Mouse (Mus musculus) ZHBTc4 (cell line): ENCODE measurements around the gene Plcb1.

Source experiments
- DNase-seq: peaks from one replicate; pipeline ENCODE4 v3.0.0-alpha.2; 2011; ENCODE audit warnings: low read depth, low spot score

Plcb1 gene

DNA sequence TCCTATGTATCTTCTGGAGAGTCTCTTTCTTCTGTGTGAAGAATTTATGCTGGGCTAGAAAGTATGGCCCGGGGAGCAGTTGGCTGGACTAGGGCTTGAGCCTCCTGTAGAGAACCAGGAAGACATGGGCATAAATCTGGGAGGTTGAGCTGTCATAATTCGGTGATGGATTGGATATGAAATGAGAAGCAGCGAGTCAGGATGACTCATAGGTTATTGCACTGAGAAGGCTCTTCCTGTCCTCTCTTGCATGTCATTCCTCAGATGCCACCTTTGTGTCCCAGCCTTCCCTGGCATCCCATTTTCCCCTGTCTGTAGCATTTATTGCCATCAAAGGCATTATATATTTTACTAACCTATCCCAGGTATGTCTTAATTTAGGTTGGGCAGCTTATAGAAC lies 267.5 kb downstream of the Plcb1 start:
- no peak for DNase-seq

GRCm38 (mm10) chr2:135067419-135067818 lies 281.6 kb downstream of the Plcb1 start:
- DNase-seq, result no peak

GRCm38 (mm10) chr2:135071349-135071748 lies 285.5 kb downstream of the Plcb1 start:
- no peak for DNase-seq

DNA sequence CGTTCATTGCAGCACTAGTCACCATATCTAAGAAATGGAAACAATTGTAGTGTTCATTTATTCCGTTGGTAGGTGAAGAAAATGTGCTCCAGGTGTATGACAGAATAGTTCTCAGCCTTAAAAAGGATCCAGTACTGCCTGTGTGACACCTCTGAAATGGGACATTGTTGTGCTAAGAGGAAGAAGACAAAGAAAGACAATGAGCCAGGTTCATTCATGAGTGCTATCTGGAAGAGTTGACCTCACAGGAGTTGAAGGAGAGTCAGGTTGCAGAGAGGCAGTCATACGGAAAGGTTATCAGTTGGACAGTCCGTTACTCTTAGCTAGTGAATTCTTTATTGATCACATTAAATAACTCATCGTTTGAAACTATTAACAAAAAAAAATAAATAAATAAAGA lies 286.6 kb downstream of the Plcb1 start:
- DNase-seq, result peak; percentile 77

- peak; percentile 78 for DNase-seq
Observed at GRCm38 (mm10) chr2:135073014-135073413, 287.1 kb downstream of the Plcb1 start.

DNA sequence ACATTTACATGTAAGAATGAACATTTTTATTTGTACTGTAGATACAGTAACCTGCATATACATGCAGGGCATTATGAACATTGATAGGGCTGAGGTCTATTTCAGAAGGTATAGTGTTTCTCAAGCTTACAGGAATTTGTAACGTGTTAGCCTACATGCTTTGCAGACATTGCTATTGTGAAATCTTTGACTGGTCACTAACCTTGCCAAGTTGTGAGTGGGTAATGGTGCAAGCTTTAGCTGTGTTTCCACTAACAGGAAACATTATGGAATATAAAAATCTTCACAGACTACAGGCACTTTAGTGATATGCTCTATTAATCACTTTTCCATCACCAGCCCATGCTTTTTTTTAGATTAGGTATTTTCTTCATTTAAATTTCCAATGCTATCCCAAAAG lies 289.5 kb downstream of the Plcb1 start:
- no peak for DNase-seq

DNA sequence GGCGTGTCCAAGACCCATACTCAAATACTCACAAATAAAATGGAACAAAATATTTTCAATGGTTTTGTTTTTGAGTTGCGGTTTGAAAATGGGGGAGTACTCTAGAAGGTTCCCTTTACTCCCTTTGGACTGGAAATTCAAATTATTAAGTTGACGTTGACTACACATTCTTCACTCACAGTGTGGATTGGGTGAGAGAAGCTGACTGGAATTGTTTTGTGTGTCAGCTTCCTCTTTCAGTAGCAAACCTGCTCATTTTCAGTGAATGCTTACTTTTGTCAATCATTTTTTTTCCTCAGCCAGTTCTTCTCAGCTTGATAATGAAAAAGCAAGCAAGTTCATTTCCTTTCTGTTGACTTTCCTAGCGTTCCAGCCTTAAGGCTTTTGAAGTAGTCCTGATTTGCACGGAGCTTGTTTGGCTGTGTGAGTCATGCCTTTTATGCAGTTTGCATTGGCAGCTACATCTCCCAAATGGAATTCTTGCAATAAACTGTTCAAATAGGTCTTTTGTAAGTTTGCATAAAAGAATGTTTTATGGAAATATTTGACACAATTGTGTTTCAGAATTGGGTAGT lies 306.8 kb downstream of the Plcb1 start:
- no peak for DNase-seq

GRCm38 (mm10) chr2:135101292-135101691 lies 315.4 kb downstream of the Plcb1 start:
- DNase-seq, result no peak

- DNase-seq, result no peak
Observed at GRCm38 (mm10) chr2:135101943-135102342, 316.1 kb downstream of the Plcb1 start.

GRCm38 (mm10) chr2:135106649-135107048 lies 320.8 kb downstream of the Plcb1 start:
- no peak for DNase-seq

GRCm38 (mm10) chr2:135108607-135109006 lies 322.7 kb downstream of the Plcb1 start:
- DNase-seq, result no peak

GRCm38 (mm10) chr2:135114501-135115128 lies 328.7 kb downstream of the Plcb1 start:
- no peak for DNase-seq

- no peak for DNase-seq
Observed at GRCm38 (mm10) chr2:135123057-135123456, 337.2 kb downstream of the Plcb1 start.

- no peak for DNase-seq
Observed at GRCm38 (mm10) chr2:135123695-135124343, 338.0 kb downstream of the Plcb1 start.

- no peak for DNase-seq
Observed at GRCm38 (mm10) chr2:135140576-135140975, 354.7 kb downstream of the Plcb1 start.

DNA sequence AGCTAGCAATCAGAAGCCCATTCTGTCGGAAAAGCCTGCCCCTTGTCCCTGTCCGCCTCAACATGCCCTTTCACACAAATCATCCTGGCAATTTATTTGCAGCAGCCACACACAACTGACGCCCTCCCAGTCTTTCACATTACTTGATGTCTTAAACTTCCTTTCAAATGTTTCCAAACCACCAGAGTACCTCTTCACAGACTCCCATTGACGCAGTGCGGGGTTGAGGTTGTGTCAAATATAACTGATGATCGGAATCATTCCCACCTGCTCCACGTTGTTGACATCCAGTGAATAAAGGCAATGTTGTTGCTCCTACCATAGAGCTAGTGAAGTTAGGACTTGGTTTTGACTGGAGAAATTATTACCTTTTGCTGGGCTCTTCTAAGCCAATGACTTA lies 366.4 kb downstream of the Plcb1 start:
- no peak for DNase-seq

DNA sequence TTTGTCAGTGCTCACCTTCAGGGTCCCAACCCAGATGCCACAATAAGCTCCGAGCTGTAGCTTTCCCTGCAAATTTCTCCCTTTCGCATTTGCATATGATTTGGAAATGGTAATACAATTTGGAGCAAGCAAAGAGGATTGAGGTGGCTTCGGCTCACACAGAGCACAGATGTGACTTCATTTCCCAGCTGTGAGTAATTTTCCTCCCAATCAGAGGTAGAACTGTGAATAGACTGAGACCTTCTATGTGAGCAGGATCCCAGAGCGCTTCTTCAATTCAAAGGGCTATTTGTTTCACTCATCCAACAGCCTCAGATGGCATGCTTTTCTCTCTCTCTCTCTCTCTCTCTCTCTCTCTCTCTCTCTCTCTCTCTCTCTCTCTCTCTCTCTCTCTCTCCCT lies 367.4 kb downstream of the Plcb1 start:
- DNase-seq, result no peak

- DNase-seq, result no peak
Observed at GRCm38 (mm10) chr2:135156055-135156454, 370.2 kb downstream of the Plcb1 start.

DNA sequence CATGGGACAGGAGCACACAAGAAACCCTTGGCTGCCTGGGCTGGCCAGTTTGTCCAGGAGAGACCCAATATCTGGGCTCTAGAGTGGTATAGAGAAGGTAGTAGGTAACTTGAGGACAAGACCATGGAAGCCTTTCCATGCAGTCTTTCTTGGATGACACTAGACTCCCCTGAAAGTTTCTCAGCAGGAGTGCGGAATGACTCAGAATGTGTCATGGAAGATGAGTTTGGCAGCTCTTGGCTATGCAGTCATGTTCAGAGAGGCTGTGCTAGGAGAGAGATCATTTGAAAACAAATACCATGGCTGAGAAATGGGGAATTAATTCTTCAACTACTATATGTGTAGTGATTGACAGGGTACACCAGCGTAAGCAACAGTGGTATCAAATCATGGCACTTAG lies 372.1 kb downstream of the Plcb1 start:
- no peak for DNase-seq

DNA sequence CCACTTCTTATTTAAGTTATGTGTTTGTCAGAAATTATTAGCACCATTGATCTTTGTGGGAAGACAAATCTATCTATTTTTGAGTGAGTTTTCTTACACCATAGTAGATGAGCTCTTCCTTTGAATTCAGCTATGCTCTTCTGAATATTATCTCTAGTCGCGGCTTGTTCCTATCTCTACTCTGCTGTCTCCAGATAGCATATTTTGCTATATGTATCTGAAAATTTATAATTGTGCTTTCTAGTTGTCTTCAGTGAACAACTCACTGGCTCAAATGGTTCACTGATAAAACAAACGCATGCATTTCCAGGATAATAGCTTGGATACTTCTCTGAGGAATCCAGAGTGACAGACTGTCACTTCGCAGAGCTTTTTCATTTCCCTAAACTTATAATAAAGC lies 375.8 kb downstream of the Plcb1 start:
- no peak for DNase-seq

- DNase-seq, result no peak
Observed at GRCm38 (mm10) chr2:135165512-135165911, 379.6 kb downstream of the Plcb1 start.

DNA sequence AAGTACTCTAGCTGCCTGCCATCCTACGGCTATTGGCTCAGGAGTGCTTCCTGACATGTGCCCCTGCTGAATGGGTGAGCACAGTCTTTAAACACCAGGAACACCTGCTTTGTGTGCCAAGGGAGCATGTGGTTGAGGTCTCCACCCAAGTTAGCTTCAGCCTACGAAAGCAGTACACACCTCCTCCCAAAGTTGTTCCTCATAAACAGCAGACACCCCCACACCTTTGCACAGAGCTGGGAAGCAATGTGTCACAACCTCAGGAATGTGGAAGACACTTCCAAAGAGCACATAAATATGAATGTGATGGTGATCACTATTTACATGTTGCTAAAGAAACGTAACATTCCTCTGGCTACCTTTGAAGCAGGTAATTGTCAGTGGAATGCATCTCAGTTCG lies 389.7 kb downstream of the Plcb1 start:
- DNase-seq, result no peak

DNA sequence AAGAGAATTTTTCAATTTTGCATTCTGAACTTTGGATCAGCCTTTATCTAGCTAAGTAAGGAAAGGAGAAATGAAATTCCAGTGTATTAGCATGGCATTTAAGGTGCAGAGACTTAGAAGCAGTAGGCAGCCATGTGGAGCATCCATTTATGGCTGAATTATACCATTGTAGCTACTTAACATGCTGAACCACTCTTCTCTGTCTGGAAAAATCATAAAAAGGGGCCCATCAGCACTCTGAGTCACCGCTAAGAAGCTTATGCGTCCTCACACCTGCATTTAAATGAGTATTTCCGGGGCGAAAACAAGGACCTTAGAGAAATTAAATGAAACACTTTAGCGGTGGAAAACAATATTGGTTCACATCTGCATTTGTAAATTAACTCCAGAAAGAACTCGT lies 401.8 kb downstream of the Plcb1 start:
- DNase-seq, result no peak
